Mouse (Mus musculus): Measurements from ENCODE around the gene Myo1a. TPM values are rescaled to one million over a fixed set of nuclear protein-coding genes. Genes with fewer than 3 reads are reported as not detected.
A peak's percentile ranks its signal among the peaks of the same experiment; 100 is the strongest.

Myo1a gene
- total RNA-seq, 1 experiment: 1.7 TPM

DNA sequence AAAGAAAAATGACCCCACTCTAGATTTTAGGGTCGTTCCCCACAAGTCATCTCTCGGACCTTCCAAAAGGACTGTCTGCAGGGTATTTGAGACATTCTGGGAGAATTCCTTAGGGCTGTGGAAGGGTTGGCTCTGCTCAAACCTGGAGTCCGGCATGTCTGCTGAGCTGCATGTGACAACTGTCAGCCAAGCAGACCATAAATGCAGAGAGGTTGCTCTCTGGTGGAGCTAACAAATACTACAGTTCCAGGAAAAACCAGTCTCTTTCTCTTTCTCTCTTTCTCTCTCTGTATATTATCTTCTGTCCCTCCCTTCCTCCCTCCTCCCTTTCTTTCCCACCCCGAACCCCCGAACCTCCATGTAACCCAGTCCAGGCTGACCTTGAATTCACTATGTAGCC, 29.5 kb downstream of the Myo1a start:
- TF ChIP-seq ZNF384 (IDR thresholded peaks at IDR 0.05; ENCODE audit: low read depth, low read length): no peak; the same call in 1 of the 2 replicates
- no peak for TF ChIP-seq HCFC1 (IDR thresholded peaks at IDR 0.05; ENCODE audit: borderline replicate concordance, insufficient read depth, low read length)
- TF ChIP-seq ZC3H11A (IDR thresholded peaks at IDR 0.05; ENCODE audit: borderline replicate concordance, low read depth, low read length): 0 out of 2 replicates have a peak, but pooled peaks have one; percentile 11
- no peak for TF ChIP-seq MAFK (IDR thresholded peaks at IDR 0.05; ENCODE audit: insufficient read depth, low read depth, low read length)
- no peak for TF ChIP-seq CHD2 (IDR thresholded peaks at IDR 0.05; ENCODE audit: low read depth, low read length)
- H3K4me1 ChIP-seq (ENCODE audit: control insufficient read depth in 2 of 2, insufficient read depth in 2 of 2, low read length in 2 of 2, poor library complexity in 1 of 2): peaks cover 5 to 11% of the 10 kb centered on the region in 2 experiments; a peak in 1 of 4 replicates
- no peak overlapping the region for H3K9ac ChIP-seq (ENCODE audit: insufficient read depth, low read depth, low read length, poor library complexity, severe bottlenecking)
- H3K4me3 ChIP-seq (ENCODE audit: insufficient read depth in 1 of 2, low read depth in 1 of 2, low read length in 2 of 2, poor library complexity in 1 of 2, severe bottlenecking in 1 of 2): no peak overlapping the region
- H3K9me3 ChIP-seq (ENCODE audit: control insufficient read depth, insufficient read depth, low read depth, low read length): no peaks in the 10 kb centered on the region
- no peak for DNase-seq (ENCODE audit: low read depth, low spot score)
- in situ Hi-C loops (cut with MboI; ENCODE audit: low sequenced_read_pairs in 2 of 2, unreplicated experiment in 2 of 2): no loop called here
- H3K27ac ChIP-seq (ENCODE audit: insufficient read depth, low read depth, low read length, poor library complexity, severe bottlenecking): no peak overlapping the region
- H3K36me3 ChIP-seq (ENCODE audit: control insufficient read depth, insufficient read depth, low read length, poor library complexity, severe bottlenecking): no peaks in the 10 kb centered on the region

DNA sequence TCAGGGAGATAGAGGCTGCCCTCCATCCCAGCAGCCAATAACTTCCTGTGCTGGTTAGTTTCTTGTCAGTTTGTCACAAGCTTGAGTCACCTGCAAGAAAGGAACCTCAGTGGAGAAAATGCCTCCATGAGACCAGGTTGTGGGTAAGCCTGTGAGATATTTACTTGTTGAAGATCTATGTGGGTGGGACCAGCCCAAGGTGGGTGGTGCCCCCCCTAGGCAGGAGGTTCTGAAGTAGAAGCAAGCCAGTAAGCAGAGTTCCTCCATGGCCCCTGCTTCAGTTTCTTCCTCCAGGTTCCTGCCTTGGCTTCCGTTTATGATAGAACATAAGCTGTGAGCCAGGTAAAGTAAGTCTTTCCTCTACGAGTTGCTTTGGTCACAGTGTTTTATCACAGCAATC, 31.3 kb downstream of the Myo1a start:
- Histone ChIP-seq H3K9me3 (ENCODE audit: control insufficient read depth, insufficient read depth, low read depth, low read length) (no peaks in the 10 kb centered on the region), H3K4me3 (ENCODE audit: insufficient read depth in 1 of 2, low read depth in 1 of 2, low read length in 2 of 2, poor library complexity in 1 of 2, severe bottlenecking in 1 of 2) (no peak overlapping the region), H3K36me3 (ENCODE audit: control insufficient read depth, insufficient read depth, low read length, poor library complexity, severe bottlenecking) (no peaks in the 10 kb centered on the region; the same call in 1 of the 2 replicates), H3K4me1 (ENCODE audit: control insufficient read depth in 2 of 2, insufficient read depth in 2 of 2, low read length in 2 of 2, poor library complexity in 1 of 2) (peaks cover 2 to 11% of the 10 kb centered on the region in 2 experiments; a peak in 2 of 4 replicates), H3K27ac (ENCODE audit: insufficient read depth, low read depth, low read length, poor library complexity, severe bottlenecking) (no peak overlapping the region), H3K9ac (ENCODE audit: insufficient read depth, low read depth, low read length, poor library complexity, severe bottlenecking) (no peak overlapping the region)
- DNase-seq (ENCODE audit: low read depth, low spot score): no peak
- in situ Hi-C loops (cut with MboI; ENCODE audit: low sequenced_read_pairs in 2 of 2, unreplicated experiment in 2 of 2): no loop called here
- TF ChIP-seq ZC3H11A (IDR thresholded peaks at IDR 0.05; ENCODE audit: borderline replicate concordance, low read depth, low read length) (no peak), ZNF384 (IDR thresholded peaks at IDR 0.05; ENCODE audit: low read depth, low read length) (no peak), MAFK (IDR thresholded peaks at IDR 0.05; ENCODE audit: insufficient read depth, low read depth, low read length) (no peak), CHD2 (IDR thresholded peaks at IDR 0.05; ENCODE audit: low read depth, low read length) (no peak), HCFC1 (IDR thresholded peaks at IDR 0.05; ENCODE audit: borderline replicate concordance, insufficient read depth, low read length) (no peak)

DNA sequence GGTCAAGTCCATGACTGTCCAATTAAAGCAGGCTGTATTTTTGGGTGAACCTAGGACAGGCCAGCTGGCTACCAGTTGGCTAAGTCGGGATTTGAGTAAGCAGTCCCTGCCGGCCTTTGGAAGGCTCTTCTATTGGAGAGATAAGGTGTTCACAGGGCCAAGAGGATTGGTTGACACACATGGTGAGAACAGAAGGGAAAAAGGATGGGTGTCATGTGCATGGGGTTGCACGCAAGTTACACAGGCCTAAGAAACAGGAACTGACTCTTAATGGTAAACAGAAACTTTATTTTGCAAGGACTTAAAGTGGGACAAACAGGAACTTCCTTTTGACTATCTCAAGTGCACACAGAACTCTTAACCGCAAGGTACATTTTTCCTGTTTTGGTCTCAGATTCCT, 31.9 kb downstream of the Myo1a start:
- in situ Hi-C loops (cut with MboI; ENCODE audit: low sequenced_read_pairs in 2 of 2, unreplicated experiment in 2 of 2): no loop called here
- Histone ChIP-seq H3K36me3 (ENCODE audit: control insufficient read depth, insufficient read depth, low read length, poor library complexity, severe bottlenecking) (peaks cover 2% of the 10 kb centered on the region), H3K9me3 (ENCODE audit: control insufficient read depth, insufficient read depth, low read depth, low read length) (no peaks in the 10 kb centered on the region), H3K9ac (ENCODE audit: insufficient read depth, low read depth, low read length, poor library complexity, severe bottlenecking) (no peak overlapping the region), H3K4me3 (ENCODE audit: insufficient read depth in 1 of 2, low read depth in 1 of 2, low read length in 2 of 2, poor library complexity in 1 of 2, severe bottlenecking in 1 of 2) (no peak overlapping the region), H3K27ac (ENCODE audit: insufficient read depth, low read depth, low read length, poor library complexity, severe bottlenecking) (no peak overlapping the region), H3K4me1 (ENCODE audit: control insufficient read depth in 2 of 2, insufficient read depth in 2 of 2, low read length in 2 of 2, poor library complexity in 1 of 2) (peaks cover 2 to 13% of the 10 kb centered on the region in 2 experiments; a peak in 2 of 4 replicates)
- TF ChIP-seq CHD2 (IDR thresholded peaks at IDR 0.05; ENCODE audit: low read depth, low read length): no peak
- no peak for TF ChIP-seq MAFK (IDR thresholded peaks at IDR 0.05; ENCODE audit: insufficient read depth, low read depth, low read length)
- no peak for TF ChIP-seq ZC3H11A (IDR thresholded peaks at IDR 0.05; ENCODE audit: borderline replicate concordance, low read depth, low read length)
- no peak for TF ChIP-seq HCFC1 (IDR thresholded peaks at IDR 0.05; ENCODE audit: borderline replicate concordance, insufficient read depth, low read length)
- no peak for TF ChIP-seq ZNF384 (IDR thresholded peaks at IDR 0.05; ENCODE audit: low read depth, low read length)
- DNase-seq (ENCODE audit: low read depth, low spot score): no peak

DNA sequence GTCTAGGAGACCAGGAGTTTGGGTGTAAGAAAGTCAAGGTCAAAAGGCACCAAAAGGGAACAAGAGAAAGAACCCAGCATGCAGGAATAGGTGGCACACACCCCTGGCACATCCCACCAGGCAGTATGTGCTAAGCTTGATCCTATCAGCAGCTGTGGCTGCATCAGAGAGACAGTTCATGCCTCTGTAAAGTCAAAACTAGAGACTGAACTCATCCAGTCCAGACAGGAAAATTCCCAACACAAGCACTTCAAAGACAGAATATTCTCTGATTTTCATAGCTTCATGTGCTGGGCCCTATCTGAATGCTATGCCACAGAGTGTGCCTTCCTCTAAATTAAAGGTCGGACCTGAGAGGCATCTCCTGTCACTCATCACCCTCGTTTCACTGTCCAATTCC, 32.6 kb downstream of the Myo1a start:
- DNase-seq (ENCODE audit: low read depth, low spot score): no peak
- peaks cover 2 to 13% of the 10 kb centered on the region in 2 experiments; a peak in 2 of 4 replicates for H3K4me1 ChIP-seq (ENCODE audit: control insufficient read depth in 2 of 2, insufficient read depth in 2 of 2, low read length in 2 of 2, poor library complexity in 1 of 2)
- in situ Hi-C loops (cut with MboI; ENCODE audit: low sequenced_read_pairs in 2 of 2, unreplicated experiment in 2 of 2): no loop called here
- no peaks in the 10 kb centered on the region for H3K9me3 ChIP-seq (ENCODE audit: control insufficient read depth, insufficient read depth, low read depth, low read length)
- no peak overlapping the region for H3K27ac ChIP-seq (ENCODE audit: insufficient read depth, low read depth, low read length, poor library complexity, severe bottlenecking)
- H3K4me3 ChIP-seq (ENCODE audit: insufficient read depth in 1 of 2, low read depth in 1 of 2, low read length in 2 of 2, poor library complexity in 1 of 2, severe bottlenecking in 1 of 2): no peak overlapping the region
- no peak for TF ChIP-seq ZNF384 (IDR thresholded peaks at IDR 0.05; ENCODE audit: low read depth, low read length)
- no peak for TF ChIP-seq MAFK (IDR thresholded peaks at IDR 0.05; ENCODE audit: insufficient read depth, low read depth, low read length)
- no peak for TF ChIP-seq ZC3H11A (IDR thresholded peaks at IDR 0.05; ENCODE audit: borderline replicate concordance, low read depth, low read length)
- TF ChIP-seq HCFC1 (IDR thresholded peaks at IDR 0.05; ENCODE audit: borderline replicate concordance, insufficient read depth, low read length): no peak
- no peak for TF ChIP-seq CHD2 (IDR thresholded peaks at IDR 0.05; ENCODE audit: low read depth, low read length)
- no peak overlapping the region for H3K9ac ChIP-seq (ENCODE audit: insufficient read depth, low read depth, low read length, poor library complexity, severe bottlenecking)
- H3K36me3 ChIP-seq (ENCODE audit: control insufficient read depth, insufficient read depth, low read length, poor library complexity, severe bottlenecking): peaks cover 9% of the 10 kb centered on the region

Measured in ES-E14 (cell line).